Mouse (Mus musculus) neutrophil, adult 5-6 weeks (primary cell): ENCODE measurements around the gene C130050O18Rik. TPM values are rescaled to one million over a fixed set of nuclear protein-coding genes. Genes with fewer than 3 reads are reported as not detected.

Experiments used
- ATAC-seq: fragments of 151-379, 151-347 bp; 2 replicates; pipeline ENCODE4 v1.8.0; 2017; ENCODE audit warnings: mild to moderate bottlenecking, moderate TSS enrichment; ENCODE audit not compliant: insufficient number of reproducible peaks, poor library complexity, low FRiP score, severe bottlenecking; ENCODE audit errors: extremely low read depth
- total RNA-seq: library from RNA; stranded (forward); fragments of 200-1000 nt; gene quantifications from 2 replicates; pipeline ENCODE4 v1.2.3, GENCODE M21; 2017

The C130050O18Rik gene
- total RNA-seq, 1 experiment from 2014 or later, result 40.3 TPM

- ATAC-seq, result no peak
Observed at GRCm38 (mm10) chr5:139416942-139417341, 11.9 kb downstream of the C130050O18Rik start.

- no peak for ATAC-seq
Observed at GRCm38 (mm10) chr5:139417480-139417879, 12.4 kb downstream of the C130050O18Rik start.

- no peak for ATAC-seq
Observed at GRCm38 (mm10) chr5:139418110-139418509, 13.0 kb downstream of the C130050O18Rik start.

GRCm38 (mm10) chr5:139418633-139419032, 13.6 kb downstream of the C130050O18Rik start:
- ATAC-seq, result no peak

GRCm38 (mm10) chr5:139423026-139423865, 18.2 kb downstream of the C130050O18Rik start, which contains the start of gene Gper1:
Gene Gper1, plus strand, starts transcription at chr5:139423151.
- ATAC-seq, result no peak

- no peak for ATAC-seq
Observed at GRCm38 (mm10) chr5:139425198-139425597, 20.1 kb downstream of the C130050O18Rik start.

GRCm38 (mm10) chr5:139427001-139427400, 21.9 kb downstream of the C130050O18Rik start:
- ATAC-seq, result no peak

- no peak for ATAC-seq
Observed at GRCm38 (mm10) chr5:139427989-139428388, 22.9 kb downstream of the C130050O18Rik start.

- ATAC-seq, result no peak
Observed at GRCm38 (mm10) chr5:139429818-139430341, 24.8 kb downstream of the C130050O18Rik start.

- ATAC-seq, result no peak
Observed at GRCm38 (mm10) chr5:139432333-139432732, 27.3 kb downstream of the C130050O18Rik start.

GRCm38 (mm10) chr5:139432747-139433508, 27.8 kb downstream of the C130050O18Rik start:
- no peak for ATAC-seq

GRCm38 (mm10) chr5:139433842-139434568, 28.9 kb downstream of the C130050O18Rik start:
- no peak for ATAC-seq

GRCm38 (mm10) chr5:139434940-139435339, 29.9 kb downstream of the C130050O18Rik start:
- no peak for ATAC-seq

- ATAC-seq, result no peak
Observed at GRCm38 (mm10) chr5:139437769-139438168, 32.7 kb downstream of the C130050O18Rik start.

- ATAC-seq, result no peak
Observed at GRCm38 (mm10) chr5:139438440-139438839, 33.4 kb downstream of the C130050O18Rik start.

- ATAC-seq, result no peak
Observed at GRCm38 (mm10) chr5:139440451-139440850, 35.4 kb downstream of the C130050O18Rik start.

GRCm38 (mm10) chr5:139440926-139441725, 36.0 kb downstream of the C130050O18Rik start:
- no peak for ATAC-seq

- no peak for ATAC-seq
Observed at GRCm38 (mm10) chr5:139441726-139442018, 36.6 kb downstream of the C130050O18Rik start.
